Mouse (Mus musculus): ENCODE results near the gene Calml3.

GRCm38 (mm10) chr13:3768621-3769020 is 35.5 kb downstream of the Calml3 start:
- TF ChIP-seq CTCF (conservative IDR thresholded peaks at IDR 0.05; ENCODE audit: low read length) (no peak), NANOG (IDR thresholded peaks at IDR 0.05; ENCODE audit: borderline replicate concordance, low read length) (no peak)
